Comparison of ENCODE assay signal across 22 mouse cellular contexts in genomic region chr14:100054150-100054549, GRCm38 (mm10).
DNase-seq lines count a peak whose midpoint lies in the region; ATAC-seq and TF ChIP-seq lines count a peak whose summit lies in the region.
"Had no signal": no experiment of that assay in that cellular context is flagged by ENCODE, and none has a peak within 500 bp of the region (broad histone marks: within the 10 kb centered on the region; RNA-seq: fewer than 3 reads in every experiment).

No protein-coding gene starts in this region.

- no peak overlapping the region for H3K4me3 ChIP-seq in kidney, adult 2 months (ENCODE audit: insufficient read depth, low read depth, low read length)
- H3K4me3 ChIP-seq in hindbrain, embryonic 14.5 days (replicated peaks; ENCODE audit: low read length), result no peak overlapping the region

- 51% methylated on average over 2 of the region's 2 CpGs for WGBS in kidney, adult 2 months
- WGBS in hindbrain, embryonic 14.5 days, result 77% methylated on average over 2 of the region's 2 CpGs

- peak overlapping the region; percentile 31 for H3K27ac ChIP-seq in kidney, adult 2 months (ENCODE audit: insufficient read depth, low read depth, low read length)
- H3K27ac ChIP-seq in hindbrain, embryonic 14.5 days, result no peak overlapping the region

- no peaks in the 10 kb centered on the region for H3K36me3 ChIP-seq in kidney, adult 2 months (ENCODE audit: control insufficient read depth, insufficient read depth, low read length)
- H3K36me3 ChIP-seq in hindbrain, embryonic 14.5 days (replicated peaks; ENCODE audit: control insufficient read depth, insufficient read depth), result 0 out of 2 replicates have a peak, but pooled peaks cover 4% of the 10 kb centered on the region
- H3K36me3 ChIP-seq: G1E had no signal

- no peak for TF ChIP-seq POLR2A in kidney, adult 2 months (IDR thresholded peaks at IDR 0.05; ENCODE audit: low read depth, low read length)

- no peak overlapping the region for H3K4me2 ChIP-seq in hindbrain, embryonic 14.5 days (replicated peaks)

- H3K27me3 ChIP-seq in kidney, adult 2 months (replicated peaks; ENCODE audit: control insufficient read depth, insufficient read depth, low read length), result no peaks in the 10 kb centered on the region
- no peaks in the 10 kb centered on the region for H3K27me3 ChIP-seq in hindbrain, embryonic 14.5 days (ENCODE audit: control insufficient read depth, insufficient read depth, low read length)
- H3K27me3 ChIP-seq: CH12.LX had no signal

- peaks cover 6% of the 10 kb centered on the region; the same call in 1 of the 2 replicates for H3K4me1 ChIP-seq in kidney, adult 2 months (ENCODE audit: control insufficient read depth, insufficient read depth, low read length)
- no peaks in the 10 kb centered on the region for H3K4me1 ChIP-seq in hindbrain, embryonic 14.5 days (replicated peaks; ENCODE audit: control insufficient read depth, insufficient read depth, low read length)

- ATAC-seq in hematopoietic stem cell, adult 5-6 weeks (replicated peaks in 1 of 2; ENCODE audit: insufficient read depth in 1 of 2, low FRiP score in 2 of 2, low TSS enrichment in 1 of 2, low read depth in 1 of 2, poor library complexity in 2 of 2, severe bottlenecking in 2 of 2), result peak; percentile 58 to 80
- no peak for ATAC-seq in hindbrain, embryonic 14.5 days (ENCODE audit: low FRiP score)
- ATAC-seq: activated CD4-positive, CD25-positive, alpha-beta regulatory T cell, adult 4 months; CD4-positive, CD25-positive, alpha-beta regulatory T cell, adult 4 months; Patski had no signal

- no peak for DNase-seq in kidney, adult 2 months
- no peak for DNase-seq in kidney, postnatal 10 days
- DNase-seq in Muller cell, postnatal 12 days (ENCODE audit: inconsistent ontology term), result peak; percentile 39
- no peak for DNase-seq in thymus, postnatal 25 days
- DNase-seq in hindbrain, embryonic 14.5 days (ENCODE audit: low spot score), result no peak
- DNase-seq: adrenal gland, adult 2 months; adrenal gland, adult 8-10 months; adrenal gland, postnatal 10 days; adrenal gland, postnatal 14 days; adrenal gland, postnatal 25 days; adrenal gland, postnatal 36 days; B cell, adult 2 months; cerebellum, adult 11 months; cerebellum, adult 11-12 months; cerebellum, adult 18-20 months; cerebellum, adult 2 months had no signal

- H3K9me3 ChIP-seq in hindbrain, embryonic 14.5 days (ENCODE audit: control insufficient read depth, low read length), result no peaks in the 10 kb centered on the region

- no peak overlapping the region for H3K9ac ChIP-seq in hindbrain, embryonic 14.5 days

- TF ChIP-seq CTCF in kidney, adult 2 months (conservative IDR thresholded peaks at IDR 0.05; ENCODE audit: insufficient read depth, insufficient read length, low read depth, low read length), result no peak
